Mouse (Mus musculus) E14TG2a.4 (cell line): ENCODE results near the gene Trpc4ap.

Experiments used
- CTCF ChIP-seq: conservative IDR thresholded peaks from 2 replicates; pipeline ENCODE4 v1.5.1; 2014; ENCODE audit warnings: low read length
- NANOG ChIP-seq: IDR thresholded peaks from 2 replicates; pipeline ENCODE4 v1.6.1; 2014; ENCODE audit warnings: borderline replicate concordance, low read length, mixed read lengths

GRCm38 (mm10) chr2:155728742-155729141 lies 36.6 kb upstream of the Trpc4ap start:
- TF ChIP-seq CTCF (no peak), NANOG (no peak)
